Mouse (Mus musculus) liver, adult 2 months (tissue): ENCODE measurements around the gene Slc25a26.

ENCODE experiments used
- CTCF ChIP-seq: fragments of 200-500 bp; IDR thresholded peaks from 2 replicates; pipeline ENCODE4 v1.5.1; 2011; ENCODE audit warnings: low read depth, low read length, control low read depth
- POLR2A ChIP-seq: fragments of 200-500 bp; IDR thresholded peaks from 2 replicates; pipeline ENCODE4 v1.6.1; 2011; ENCODE audit warnings: low read length, control low read depth; ENCODE audit not compliant: insufficient read depth; ENCODE audit errors: extremely low read depth

GRCm38 (mm10) chr6:94618671-94619070 lies 118.5 kb downstream of the Slc25a26 start:
- TF ChIP-seq CTCF (no peak), POLR2A (no peak)
